Mouse (Mus musculus): Measurements from ENCODE around the gene Lrrc42.

DNA sequence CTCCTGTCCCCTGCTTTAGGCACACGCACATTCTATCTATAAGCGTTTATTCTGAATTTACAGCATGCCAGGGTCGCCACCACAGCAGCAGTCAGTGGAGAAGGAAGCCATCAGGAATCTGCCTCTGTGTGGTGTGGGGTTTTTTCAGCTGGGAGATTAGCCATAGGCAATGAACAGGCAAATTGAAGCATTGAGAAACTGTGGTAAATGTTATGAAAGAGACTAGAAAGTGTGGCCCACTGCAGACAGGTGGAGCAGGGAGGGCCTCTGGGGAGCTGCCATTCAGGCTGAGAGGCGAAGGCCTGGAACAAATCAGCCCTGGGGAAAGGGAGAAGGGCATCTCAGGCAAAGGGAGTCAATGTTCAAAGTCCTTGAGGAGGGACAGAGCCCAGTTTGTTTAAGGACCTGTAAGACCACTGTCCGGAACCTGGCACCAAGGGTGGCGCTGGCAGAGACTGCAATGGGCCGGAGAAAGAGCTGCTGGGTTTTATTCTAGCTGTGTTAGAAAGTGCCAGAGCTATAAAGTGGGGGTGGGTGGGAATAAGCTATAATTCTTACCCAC is 46.5 kb upstream of the Lrrc42 start:
- TF ChIP-seq CTCF (IDR thresholded peaks at IDR 0.05; ENCODE audit: low read depth) (no peak), EP300 (IDR thresholded peaks at IDR 0.05; ENCODE audit: low read depth) (no peak)
